Mouse (Mus musculus): ENCODE results near the gene Fgf8.

- no peak for TF ChIP-seq POLR2A (IDR thresholded peaks at IDR 0.05; ENCODE audit: borderline replicate concordance, control insufficient read depth, low read depth, low read length)
- TF ChIP-seq CTCF (IDR thresholded peaks at IDR 0.05; ENCODE audit: control insufficient read depth, insufficient read depth, low read length): no peak
Measured at GRCm38 (mm10) chr19:45753551-45753950, 10.8 kb upstream of the Fgf8 start.

Data from bone marrow, adult 2 months (tissue).